Mouse (Mus musculus): Measurements from ENCODE around the gene Fgfr2. TPM values are rescaled to one million over a fixed set of nuclear protein-coding genes. Genes with fewer than 3 reads are reported as not detected.
"Not testable (repeated sequence)": the region's sequence is repeated elsewhere in the genome, so short reads cannot be mapped to it uniquely, and the experiment has no call there.

The Fgfr2 gene
- total RNA-seq, 2 experiments from 2014 or later = 28.8 to 29.4 TPM

GRCm38 (mm10) chr7:130141088-130141873, 2981.9 kb downstream of the Fgfr2 start:
- intact Hi-C loops (cut with DNase I) = no loop called here
- no peak for DNase-seq (ENCODE audit: extremely low spot score in 1 of 2, low spot score in 2 of 2)

DNA sequence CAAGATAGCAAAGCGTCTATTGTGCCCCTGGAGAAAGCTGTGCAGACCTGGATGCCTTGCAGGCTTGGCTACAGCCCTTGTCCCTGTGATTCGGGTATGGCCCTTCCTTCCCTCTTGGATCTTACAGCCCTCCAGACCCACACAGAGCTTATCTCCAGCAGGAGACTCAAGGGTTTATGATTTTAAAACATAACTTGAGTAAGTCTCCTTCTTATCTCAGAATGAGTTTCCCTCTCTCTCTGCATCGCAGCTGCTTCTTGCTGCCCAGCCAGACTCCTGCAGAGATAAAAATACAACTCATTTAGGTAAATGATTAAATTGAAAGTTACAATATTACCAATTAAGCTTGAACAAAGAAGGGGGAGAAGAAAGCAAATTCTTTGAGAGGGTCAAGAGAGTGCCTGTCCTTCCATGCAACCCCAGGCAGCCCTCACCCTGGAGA, 2988.2 kb downstream of the Fgfr2 start:
- intact Hi-C loops (cut with DNase I) = no loop called here
- DNase-seq (ENCODE audit: extremely low spot score in 1 of 2, low spot score in 2 of 2) = no peak

DNA sequence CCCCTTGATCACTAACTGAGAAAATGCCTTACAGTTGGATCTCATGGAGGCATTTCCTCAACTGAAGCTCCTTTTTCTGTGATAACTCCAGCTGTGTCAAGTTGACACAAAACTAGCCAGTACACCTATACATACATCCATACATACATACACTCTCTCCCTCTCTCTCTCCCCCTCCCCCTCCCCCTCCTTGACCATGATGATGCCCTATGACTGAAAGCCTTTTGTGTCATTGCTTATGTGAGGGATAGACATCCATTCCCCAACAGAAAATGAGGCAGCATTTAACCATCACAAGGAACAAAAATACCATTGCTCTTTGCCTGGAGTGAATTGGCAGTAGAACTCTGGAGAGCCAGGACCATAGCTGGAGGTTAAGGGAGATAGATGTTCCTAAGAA, 2988.7 kb downstream of the Fgfr2 start:
- intact Hi-C loops (cut with DNase I); DNase-seq (ENCODE audit: extremely low spot score in 1 of 2, low spot score in 2 of 2): not testable (repeated sequence)

GRCm38 (mm10) chr7:130130226-130130625, 2992.9 kb downstream of the Fgfr2 start:
- intact Hi-C loops (cut with DNase I) = no loop called here
- DNase-seq (ENCODE audit: extremely low spot score in 1 of 2, low spot score in 2 of 2) = no peak

DNA sequence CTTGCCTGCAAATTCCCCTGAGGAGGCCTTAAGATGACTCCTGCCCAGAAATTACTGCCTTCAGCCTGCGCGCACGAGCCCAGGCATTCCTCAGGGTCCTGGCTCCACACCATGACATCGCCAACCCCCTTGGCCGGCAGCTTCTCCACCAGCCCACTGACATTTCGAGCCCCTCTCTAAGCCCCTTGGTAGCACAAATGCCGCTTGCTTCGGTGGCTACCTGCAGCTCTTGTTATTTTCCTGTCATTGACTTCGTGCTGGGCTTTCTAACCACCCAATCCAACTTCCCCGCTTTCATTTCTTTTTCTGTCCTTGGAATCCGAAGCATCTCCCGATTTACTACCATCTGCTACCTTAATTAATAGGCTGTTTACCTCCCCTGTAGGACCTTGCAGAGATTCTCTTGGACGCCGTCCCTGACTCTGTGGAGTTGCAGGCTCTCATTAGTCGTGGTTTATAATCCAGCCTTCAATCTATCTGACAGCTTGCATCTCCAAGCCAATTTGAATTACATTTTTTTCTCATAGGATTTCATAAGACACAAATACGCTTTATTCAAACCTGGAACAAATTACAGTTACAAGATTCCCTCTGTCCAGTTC, 2993.7 kb downstream of the Fgfr2 start:
- intact Hi-C loops (cut with DNase I) = no loop called here

DNA sequence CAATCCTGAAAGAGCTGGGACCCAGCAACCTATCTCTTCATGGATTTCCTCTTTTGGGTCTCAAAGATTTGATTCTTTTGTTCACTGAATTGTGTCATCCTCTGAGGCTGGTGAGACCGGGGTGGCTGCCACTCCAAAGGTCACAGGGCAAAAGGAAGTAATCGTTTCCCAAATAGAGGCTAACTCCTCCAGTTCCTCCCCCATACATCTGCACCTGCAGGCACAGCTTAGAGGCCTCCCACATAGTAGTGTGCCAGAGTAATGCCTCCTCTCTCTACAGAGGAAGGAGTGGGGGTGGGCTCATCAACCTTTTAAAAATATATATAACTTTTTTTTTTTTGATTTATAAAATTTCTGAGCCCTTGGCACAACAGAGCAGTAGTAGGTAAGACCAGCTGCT, 3001.6 kb downstream of the Fgfr2 start:
- intact Hi-C loops (cut with DNase I) = no loop called here
- DNase-seq (ENCODE audit: extremely low spot score in 1 of 2, low spot score in 2 of 2) = no peak

More for the DNA sequence above, 2993.7 kb downstream of the Fgfr2 start:
- DNase-seq (ENCODE audit: extremely low spot score in 1 of 2, low spot score in 2 of 2) = no peak

- intact Hi-C loops (cut with DNase I) = no loop called here
Observed at GRCm38 (mm10) chr7:130119466-130119865, 3003.7 kb downstream of the Fgfr2 start.

GRCm38 (mm10) chr7:130118726-130119125, 3004.4 kb downstream of the Fgfr2 start:
- intact Hi-C loops (cut with DNase I) = no loop called here
- no peak for DNase-seq (ENCODE audit: extremely low spot score in 1 of 2, low spot score in 2 of 2)

More at GRCm38 (mm10) chr7:130119466-130119865, 3003.7 kb downstream of the Fgfr2 start:
- DNase-seq (ENCODE audit: extremely low spot score in 1 of 2, low spot score in 2 of 2) = no peak

DNA sequence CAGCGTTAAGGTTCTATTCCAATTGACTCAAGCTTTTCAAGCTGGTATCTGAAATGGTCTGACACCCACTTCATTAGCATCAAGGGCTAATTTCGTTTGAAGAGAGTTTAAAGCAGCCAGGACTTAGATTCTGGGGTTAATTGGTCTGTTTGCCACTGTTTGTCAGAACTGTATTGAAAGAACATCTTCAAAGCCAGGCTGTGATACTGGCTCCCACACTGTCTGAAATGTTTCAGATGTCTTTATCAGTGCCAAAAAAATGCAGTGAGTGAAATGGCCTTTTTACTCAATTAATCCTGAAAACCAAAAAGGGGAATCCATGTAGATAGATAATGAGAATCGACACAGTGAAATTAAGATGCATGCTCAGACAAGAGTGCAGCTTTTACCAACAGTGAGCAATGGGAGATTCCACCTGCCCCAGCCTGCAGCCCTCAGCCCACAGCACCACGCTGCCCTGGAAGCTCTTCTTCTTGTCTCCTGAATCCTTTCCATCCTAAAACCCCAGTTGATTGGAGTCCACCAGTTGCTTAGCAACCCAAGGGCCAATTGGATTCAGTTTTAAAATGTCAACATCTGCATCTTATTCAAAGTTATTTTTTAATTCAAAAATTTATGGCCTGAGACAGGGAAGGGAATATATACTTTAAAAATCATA, 3005.6 kb downstream of the Fgfr2 start:
- intact Hi-C loops (cut with DNase I) = no loop called here
- DNase-seq (ENCODE audit: extremely low spot score in 1 of 2, low spot score in 2 of 2) = peak in 1 of 2 experiments; percentile 32

GRCm38 (mm10) chr7:130114436-130114835, 3008.7 kb downstream of the Fgfr2 start:
- no peak for DNase-seq (ENCODE audit: extremely low spot score in 1 of 2, low spot score in 2 of 2)
- intact Hi-C loops (cut with DNase I) = no loop called here

Small RNA genes within 50 kb of the gene (microRNA-seq; reads per million reads assigned to microRNA genes)
- 2.0 reads per million for gene Mir7061

Other genes with a start within 250 kb of the Fgfr2 start
- gene Zranb1, start 192.2 kb downstream of the Fgfr2 start, total RNA-seq (2021) = 10 to 100 TPM; 46.1 to 47.0 TPM
- 10 to 100 TPM; 28.3 to 34.7 TPM for gene Ctbp2, start 1.0 kb upstream of the Fgfr2 start, total RNA-seq (2021)